Mouse (Mus musculus) midbrain, embryonic 16.5 days (tissue): ENCODE data around the gene Bmp2k. TPM values are rescaled to one million over a fixed set of nuclear protein-coding genes. Genes with fewer than 3 reads are reported as not detected.

Experiments used
- ATAC-seq: fragments of 200-750 bp; cut with Nextera tagmentation; 2 replicates; pipeline ENCODE4 v1.8.0; 2017; ENCODE audit warnings: moderate TSS enrichment
- H3K27ac ChIP-seq: fragments of 300-500 bp; sonication (generic); 2 replicates; pipeline ENCODE4 v1.5.1; 2014; ENCODE audit warnings: mild to moderate bottlenecking, low read length, mixed read lengths
- H3K27me3 ChIP-seq: fragments of 300-500 bp; sonication (generic); 2 replicates; pipeline ENCODE4 v1.6.1; 2014; ENCODE audit warnings: low read depth, low read length, mixed read lengths; ENCODE audit not compliant: control insufficient read depth, insufficient read depth
- H3K36me3 ChIP-seq: fragments of 300-500 bp; sonication (generic); 2 replicates; pipeline ENCODE4 v1.6.1; 2014; ENCODE audit warnings: mild to moderate bottlenecking, low read length, moderate library complexity, mixed read lengths; ENCODE audit not compliant: control insufficient read depth, insufficient read depth
- H3K4me1 ChIP-seq: fragments of 300-500 bp; sonication (generic); 2 replicates; pipeline ENCODE4 v1.6.1; 2014; ENCODE audit warnings: mild to moderate bottlenecking, low read length, mixed read lengths; ENCODE audit not compliant: control insufficient read depth, insufficient read depth
- H3K4me2 ChIP-seq: fragments of 300-500 bp; sonication (generic); 2 replicates; pipeline ENCODE4 v1.6.1; 2014; ENCODE audit warnings: mild to moderate bottlenecking, low read length, mixed read lengths
- H3K4me3 ChIP-seq: fragments of 300-500 bp; sonication (generic); 2 replicates; pipeline ENCODE4 v1.5.1; 2014; ENCODE audit warnings: low read depth, mild to moderate bottlenecking, low read length, moderate library complexity, mixed read lengths
- H3K9ac ChIP-seq: fragments of 300-500 bp; sonication (generic); 2 replicates; pipeline ENCODE4 v1.6.1; 2014; ENCODE audit warnings: low read depth, low read length, mixed read lengths
- H3K9me3 ChIP-seq: fragments of 300-500 bp; sonication (generic); replicated peaks from 2 replicates; pipeline ENCODE4 v1.6.1; 2014; ENCODE audit warnings: mild to moderate bottlenecking, low read length, mixed read lengths; ENCODE audit not compliant: control insufficient read depth, poor library complexity, severe bottlenecking
- WGBS: fragments of 180-500 bp; shearing (Covaris S2); extraction: QIAGEN DNeasy Blood & Tissue Kit; methylation state at CpG from one replicate; pipeline ENCODE4 v1.1.7; 2014; 5-methylcytosine and 5-hydroxymethylcytosine counted together
- polyA plus RNA-seq: library from polyadenylated mRNA; unstranded; fragments of >200 nt; fragmentation: Nextera tagmentation; extraction: Ambion mirVana; gene quantifications from 2 replicates; pipeline ENCODE4 v1.2.1, GENCODE M21; 2015

Bmp2k gene
- polyA plus RNA-seq, 1 experiment from 2014 or later: 8.3 TPM

DNA sequence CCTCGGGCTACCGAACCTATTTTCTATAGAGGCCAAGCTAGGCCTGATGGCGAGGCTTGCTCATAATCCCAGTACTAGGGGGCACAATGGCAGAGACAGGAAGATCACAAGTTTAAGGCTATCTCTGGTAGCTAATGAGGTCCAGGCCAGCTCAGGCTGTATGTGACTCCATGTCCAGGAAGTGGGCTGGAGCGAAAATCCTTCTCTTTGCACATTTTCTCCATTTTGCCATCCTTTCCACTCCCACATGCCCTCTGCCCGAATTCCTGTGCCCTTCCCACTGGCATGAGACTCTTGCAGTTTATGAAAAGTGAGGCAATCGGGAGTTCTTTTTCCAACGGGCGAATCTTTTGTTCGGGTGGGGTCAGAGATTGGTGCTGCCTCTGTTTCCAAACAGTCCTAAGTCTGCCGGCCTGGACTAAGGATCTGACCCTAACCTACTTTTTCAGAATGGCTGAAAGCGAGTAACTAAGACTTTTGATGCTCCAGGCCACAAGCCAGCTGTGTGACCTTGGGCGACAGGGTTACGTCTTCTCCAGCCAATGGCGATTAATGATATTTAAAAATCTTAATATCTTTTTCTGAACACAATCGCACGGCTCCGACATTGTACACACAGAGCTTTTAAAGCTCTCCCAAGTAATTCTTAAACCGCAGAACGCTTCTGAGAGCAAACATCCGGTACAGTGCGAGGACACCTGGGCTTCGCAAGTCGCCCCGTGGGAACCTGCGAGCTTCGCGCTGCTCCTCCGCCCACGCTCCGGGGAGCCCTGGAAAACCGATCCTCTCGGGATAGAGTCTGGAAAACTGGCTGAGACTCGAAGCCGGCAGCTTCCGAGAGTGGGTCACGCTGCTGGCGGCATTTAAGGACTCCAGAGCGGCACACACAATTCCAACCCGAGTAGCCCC is 834 bp upstream of the Bmp2k start:
- Histone ChIP-seq H3K9ac (peak overlapping the region; percentile 84), H3K4me2 (peak overlapping the region; percentile 89), H3K9me3 (no peaks in the 10 kb centered on the region), H3K4me3 (peak overlapping the region; percentile 76), H3K27ac (peak overlapping the region; percentile 88), H3K36me3 (no peaks in the 10 kb centered on the region), H3K27me3 (no peaks in the 10 kb centered on the region), H3K4me1 (peaks cover 16% of the 10 kb centered on the region)
- ATAC-seq: peak; percentile 68
- 15% methylated on average over 39 of the region's 39 CpGs for WGBS

DNA sequence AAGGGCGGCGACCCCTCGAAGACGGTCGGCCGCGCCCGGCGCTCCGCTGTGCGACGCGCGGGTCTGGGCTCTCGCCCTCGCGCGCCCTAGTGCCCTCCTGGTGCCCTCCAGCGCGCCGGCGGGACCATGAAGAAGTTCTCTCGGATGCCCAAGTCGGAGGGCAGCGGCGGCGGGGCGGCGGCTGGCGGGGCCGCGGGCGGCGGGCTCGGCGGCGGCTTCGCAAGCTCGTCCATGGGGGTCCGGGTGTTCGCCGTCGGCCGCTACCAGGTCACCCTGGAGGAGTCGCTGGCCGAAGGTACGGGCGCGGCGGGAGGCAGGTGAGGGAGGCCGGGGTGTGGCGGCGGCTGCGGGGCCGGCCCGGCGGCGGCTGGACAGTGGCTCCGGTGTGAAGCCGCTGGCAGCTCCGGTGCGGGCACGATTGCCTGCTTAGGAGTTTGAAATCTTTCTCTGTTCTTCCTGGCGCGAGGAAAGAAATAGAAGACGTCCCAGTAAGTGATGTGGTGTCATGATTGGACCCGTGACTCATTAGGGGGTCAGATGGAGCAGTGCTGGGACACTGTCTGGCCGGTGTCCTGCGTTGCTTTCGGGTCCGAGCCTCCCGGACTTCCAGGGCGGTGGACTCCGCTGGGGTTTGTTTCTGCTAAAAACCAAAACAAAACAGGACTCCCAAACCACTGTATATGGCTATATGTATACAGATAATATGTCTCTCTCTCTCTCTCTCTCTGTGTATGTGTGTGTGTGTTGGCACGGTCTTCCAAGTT is 495 bp downstream of the Bmp2k start:
- peak overlapping the region; percentile 84 for H3K9ac ChIP-seq
- no peaks in the 10 kb centered on the region for H3K36me3 ChIP-seq
- peak overlapping the region; percentile 89 for H3K4me2 ChIP-seq
- WGBS: under 1% methylated on average over 72 of the region's 75 CpGs
- H3K27ac ChIP-seq: peak overlapping the region; percentile 88
- H3K4me1 ChIP-seq: peaks cover 16% of the 10 kb centered on the region
- H3K4me3 ChIP-seq: peak overlapping the region; percentile 76
- H3K27me3 ChIP-seq: no peaks in the 10 kb centered on the region
- ATAC-seq: peak; percentile 44
- no peaks in the 10 kb centered on the region for H3K9me3 ChIP-seq

DNA sequence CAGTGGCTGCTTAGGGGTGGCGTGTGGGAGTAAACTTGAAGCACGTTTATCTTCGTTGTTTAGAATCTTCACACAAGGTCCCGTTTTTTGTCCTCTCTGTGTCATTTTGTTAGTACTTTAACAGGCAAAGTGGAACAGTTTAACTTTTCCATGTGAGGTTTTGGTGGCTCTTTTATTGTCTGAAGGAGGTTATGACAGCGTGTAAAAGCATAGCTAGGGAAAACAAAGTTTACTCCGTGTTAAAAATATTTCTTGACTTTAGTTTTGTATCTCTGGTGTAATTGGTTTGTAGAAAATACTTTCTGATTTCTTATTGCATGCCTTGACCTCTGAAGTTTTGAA is 1.0 kb downstream of the Bmp2k start:
- Histone ChIP-seq H3K9me3 (no peaks in the 10 kb centered on the region), H3K4me1 (peaks cover 16% of the 10 kb centered on the region), H3K27me3 (no peaks in the 10 kb centered on the region), H3K4me2 (peak overlapping the region; percentile 89), H3K36me3 (no peaks in the 10 kb centered on the region), H3K4me3 (peak overlapping the region; percentile 76), H3K9ac (peak overlapping the region; percentile 84; the same call in 1 of the 2 replicates), H3K27ac (no peak overlapping the region)
- no peak for ATAC-seq
- 13% methylated on average over 6 of the region's 6 CpGs for WGBS

DNA sequence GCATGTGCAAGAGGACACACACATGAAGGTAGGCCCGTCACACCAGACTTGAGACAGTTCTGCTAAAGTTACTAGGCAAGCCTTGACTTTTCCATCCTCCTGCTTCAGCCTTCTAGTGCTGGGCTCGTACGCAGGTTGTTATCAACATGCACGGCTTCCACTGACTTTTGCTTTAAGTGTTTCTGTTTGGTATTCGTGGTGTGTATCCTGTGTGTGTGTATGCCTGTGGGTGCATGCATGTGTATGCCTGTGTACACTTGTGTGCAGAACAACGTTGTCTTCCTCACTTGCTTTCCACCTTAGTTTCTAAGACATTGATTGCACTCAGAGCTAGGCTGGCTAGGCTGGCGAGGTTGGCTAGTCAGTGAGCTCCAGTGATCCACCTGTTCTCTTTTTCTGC is 2.1 kb downstream of the Bmp2k start:
- WGBS: 93% methylated on average over 7 of the region's 7 CpGs
- ATAC-seq: no peak
- Histone ChIP-seq H3K27ac (no peak overlapping the region), H3K9me3 (no peaks in the 10 kb centered on the region), H3K4me3 (no peak overlapping the region), H3K27me3 (no peaks in the 10 kb centered on the region), H3K36me3 (no peaks in the 10 kb centered on the region), H3K4me2 (peak overlapping the region; percentile 35), H3K4me1 (peaks cover 16% of the 10 kb centered on the region), H3K9ac (no peak overlapping the region)

DNA sequence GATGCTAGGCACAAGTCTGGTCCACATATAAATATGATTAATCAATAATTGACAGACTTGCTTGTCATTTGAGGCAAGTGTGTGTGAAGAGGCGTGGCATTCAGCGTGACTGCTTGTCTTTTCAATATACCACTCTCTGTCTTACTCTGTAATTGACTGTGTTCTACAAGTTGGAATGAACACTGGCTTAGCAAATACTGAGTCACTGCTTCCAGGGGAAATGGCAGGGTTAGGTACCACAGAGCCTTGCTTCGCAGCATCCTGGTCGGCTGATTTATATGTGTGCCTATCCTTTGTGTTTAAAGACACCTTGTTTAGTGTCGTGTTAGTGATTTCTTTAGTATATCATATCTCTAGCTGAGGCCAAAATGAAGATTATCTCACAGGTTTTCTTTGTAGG is 3.0 kb downstream of the Bmp2k start:
- no peak overlapping the region for H3K4me3 ChIP-seq
- 91% methylated on average over 5 of the region's 5 CpGs for WGBS
- no peak for ATAC-seq

DNA sequence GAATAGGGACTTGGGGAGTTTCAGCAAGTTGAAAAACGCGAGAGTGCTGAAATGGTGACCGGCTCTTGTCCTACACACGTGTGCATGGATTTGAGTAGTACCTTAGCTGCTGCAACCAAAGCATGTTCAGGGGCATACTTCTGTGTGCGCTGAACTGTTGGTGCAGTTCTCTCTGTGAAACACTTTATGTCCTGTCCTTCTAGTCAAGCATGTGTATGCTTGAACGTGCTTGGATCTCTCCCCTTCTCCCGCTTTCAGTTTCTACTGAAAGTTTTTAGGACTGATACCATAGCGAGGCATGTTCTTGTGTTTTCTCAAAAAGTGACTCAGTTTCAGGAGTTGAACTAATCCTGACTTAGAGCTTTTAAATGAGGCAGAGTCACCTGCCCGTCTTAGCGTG is 3.7 kb downstream of the Bmp2k start:
- H3K4me3 ChIP-seq: no peak overlapping the region
- no peaks in the 10 kb centered on the region for H3K36me3 ChIP-seq
- H3K4me1 ChIP-seq: peaks cover 16% of the 10 kb centered on the region
- no peaks in the 10 kb centered on the region for H3K27me3 ChIP-seq
- no peaks in the 10 kb centered on the region for H3K9me3 ChIP-seq
- WGBS: 91% methylated on average over 10 of the region's 10 CpGs
- ATAC-seq: no peak
- H3K27ac ChIP-seq: no peak overlapping the region
- no peak overlapping the region for H3K4me2 ChIP-seq
- no peak overlapping the region for H3K9ac ChIP-seq

More for the DNA sequence above, 3.0 kb downstream of the Bmp2k start:
- no peak overlapping the region for H3K27ac ChIP-seq
- no peak overlapping the region for H3K9ac ChIP-seq
- no peak overlapping the region for H3K4me2 ChIP-seq
- no peaks in the 10 kb centered on the region for H3K9me3 ChIP-seq
- peaks cover 16% of the 10 kb centered on the region for H3K4me1 ChIP-seq
- no peaks in the 10 kb centered on the region for H3K36me3 ChIP-seq
- H3K27me3 ChIP-seq: no peaks in the 10 kb centered on the region

DNA sequence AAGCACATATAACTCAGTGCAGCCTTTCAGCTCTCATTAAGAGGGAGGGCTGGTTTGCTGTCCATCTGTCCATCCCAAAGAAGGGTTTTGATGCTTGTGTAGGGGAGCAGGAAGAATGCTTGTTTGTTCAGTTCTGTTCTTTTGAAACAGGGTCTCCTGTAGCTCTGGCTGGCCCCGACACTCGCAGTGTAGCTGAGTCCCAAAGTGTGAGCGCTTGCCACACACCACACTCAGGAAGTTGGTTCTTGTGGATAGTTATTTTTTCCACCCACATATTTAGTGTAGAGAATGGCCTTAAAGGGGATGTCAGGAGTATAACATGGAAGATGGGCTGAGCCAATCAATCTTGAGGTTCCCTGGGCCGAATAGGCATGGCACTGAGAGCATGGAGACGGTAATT is 4.1 kb downstream of the Bmp2k start:
- ATAC-seq: no peak
- no peak overlapping the region for H3K9ac ChIP-seq

DNA sequence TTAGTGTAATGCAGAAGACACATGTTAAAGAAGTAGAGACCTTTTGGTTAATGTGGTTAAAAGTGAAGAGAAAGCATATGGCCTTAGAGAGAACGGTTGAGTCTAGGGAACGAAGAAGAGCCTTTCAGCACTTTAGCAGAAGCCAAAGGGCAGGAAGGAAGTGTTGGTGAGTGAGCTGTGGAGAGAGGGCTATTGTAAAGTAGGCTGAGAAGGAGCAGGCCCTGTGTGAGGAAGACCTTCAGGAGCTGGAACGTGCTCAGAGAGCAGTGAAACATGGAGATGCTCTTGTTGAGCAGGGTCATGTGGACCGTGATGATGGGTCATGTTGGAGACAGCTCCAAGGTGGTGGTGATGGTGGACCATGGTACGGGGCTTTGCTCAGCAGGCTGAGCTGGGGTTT is 4.8 kb downstream of the Bmp2k start:
- no peak overlapping the region for H3K4me2 ChIP-seq
- H3K4me3 ChIP-seq: no peak overlapping the region
- H3K9me3 ChIP-seq: no peaks in the 10 kb centered on the region
- ATAC-seq: no peak
- H3K4me1 ChIP-seq: peaks cover 10% of the 10 kb centered on the region
- H3K27ac ChIP-seq: no peak overlapping the region
- H3K36me3 ChIP-seq: no peaks in the 10 kb centered on the region
- H3K9ac ChIP-seq: no peak overlapping the region
- H3K27me3 ChIP-seq: no peaks in the 10 kb centered on the region
- WGBS: 93% methylated on average over 5 of the region's 5 CpGs

More for the DNA sequence above, 4.1 kb downstream of the Bmp2k start:
- WGBS: 94% methylated on average over 5 of the region's 5 CpGs
- H3K27ac ChIP-seq: no peak overlapping the region
- no peaks in the 10 kb centered on the region for H3K36me3 ChIP-seq
- H3K4me3 ChIP-seq: no peak overlapping the region
- no peak overlapping the region for H3K4me2 ChIP-seq
- no peaks in the 10 kb centered on the region for H3K27me3 ChIP-seq
- H3K9me3 ChIP-seq: no peaks in the 10 kb centered on the region
- H3K4me1 ChIP-seq: peaks cover 11% of the 10 kb centered on the region

DNA sequence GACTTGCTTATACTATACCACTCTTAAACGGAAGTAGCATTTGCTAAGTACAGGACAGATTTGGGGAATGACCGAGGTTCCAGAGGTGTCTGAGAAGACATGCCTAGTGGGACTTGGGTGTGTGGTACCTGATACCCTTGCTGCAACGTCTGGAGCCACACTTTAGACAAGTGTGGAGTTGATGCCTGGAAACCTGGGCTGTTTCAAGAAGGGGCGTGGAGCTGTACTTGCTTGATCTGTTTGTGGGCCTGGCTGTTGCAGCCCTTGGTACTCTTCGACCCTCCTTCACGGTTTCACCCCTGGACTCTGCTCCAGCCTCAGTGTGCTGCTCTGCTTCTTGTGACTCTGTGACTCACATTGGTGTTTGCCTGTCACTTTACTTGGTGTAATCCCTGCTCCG is 5.4 kb downstream of the Bmp2k start:
- peaks cover 10% of the 10 kb centered on the region for H3K4me1 ChIP-seq
- no peaks in the 10 kb centered on the region for H3K36me3 ChIP-seq
- no peak overlapping the region for H3K9ac ChIP-seq
- 89% methylated on average over 7 of the region's 7 CpGs for WGBS
- H3K9me3 ChIP-seq: no peaks in the 10 kb centered on the region
- H3K4me3 ChIP-seq: no peak overlapping the region
- no peak overlapping the region for H3K4me2 ChIP-seq
- no peaks in the 10 kb centered on the region for H3K27me3 ChIP-seq
- ATAC-seq: no peak
- H3K27ac ChIP-seq: no peak overlapping the region
